Comparison of ENCODE assay signal across 10 mouse cellular contexts in the genomic region with DNA sequence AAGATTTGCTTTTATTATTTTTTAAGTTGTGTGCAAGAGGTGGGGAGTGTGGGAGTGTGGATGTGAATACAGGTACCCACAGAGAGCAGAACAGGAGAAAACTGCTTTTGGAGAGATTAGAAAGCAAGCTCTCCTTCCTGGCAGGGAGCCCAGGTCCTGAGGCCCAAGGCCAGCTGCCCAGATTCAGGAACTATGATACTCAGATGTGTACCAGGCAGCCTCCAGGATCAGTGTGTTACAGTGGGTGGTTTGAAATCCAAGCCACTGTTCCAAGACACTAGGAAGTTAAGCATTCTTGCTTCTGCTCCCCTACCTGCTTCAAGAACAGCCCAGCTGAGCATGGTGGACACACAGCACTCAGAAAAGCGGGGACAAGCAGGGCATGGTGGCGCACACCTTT. TPM values are rescaled to one million over a fixed set of nuclear protein-coding genes. Genes with fewer than 3 reads are reported as not detected.
DNase-seq lines count a peak whose midpoint lies in the region; ATAC-seq and TF ChIP-seq lines count a peak whose summit lies in the region.
"Had no signal": no experiment of that assay in that cellular context is flagged by ENCODE, and none has a peak within 500 bp of the region (broad histone marks: within the 10 kb centered on the region; RNA-seq: fewer than 3 reads in every experiment).

No protein-coding gene starts in this region.

- no peak overlapping the region for H3K27ac ChIP-seq in heart, embryonic 11.5 days (ENCODE audit: low read depth, low read length)
- H3K27ac ChIP-seq: lung, embryonic 15.5 days; neural tube, embryonic 13.5 days had no signal

- intact Hi-C loops in left cerebral cortex, postnatal 4 days (cut with DNase I), result no loop called here
- intact Hi-C loops in left cerebral cortex, postnatal 10 days (cut with DNase I), result no loop called here

- no peak overlapping the region for H3K9ac ChIP-seq in heart, embryonic 11.5 days (ENCODE audit: low read depth, low read length)
- H3K9ac ChIP-seq: lung, embryonic 15.5 days; neural tube, embryonic 13.5 days had no signal

- H3K36me3 ChIP-seq in heart, embryonic 11.5 days (ENCODE audit: control insufficient read depth, insufficient read depth, low read length), result peaks cover 7% of the 10 kb centered on the region

- no peak for TF ChIP-seq CTCF in brain, embryonic 14.5 days (IDR thresholded peaks at IDR 0.05; ENCODE audit: borderline replicate concordance, extremely low read depth, insufficient read depth, insufficient read length)

- H3K4me3 ChIP-seq in heart, embryonic 11.5 days (ENCODE audit: low read depth, low read length), result no peak overlapping the region
- H3K4me3 ChIP-seq: lung, embryonic 15.5 days; neural tube, embryonic 13.5 days had no signal

- peaks cover 6% of the 10 kb centered on the region for H3K4me1 ChIP-seq in heart, embryonic 11.5 days (ENCODE audit: control insufficient read depth, insufficient read depth, low read length)
- H3K4me1 ChIP-seq: neural tube, embryonic 13.5 days had no signal

- H3K4me2 ChIP-seq in heart, embryonic 11.5 days, result no peak overlapping the region
- H3K4me2 ChIP-seq: lung, embryonic 15.5 days; neural tube, embryonic 13.5 days had no signal

- ATAC-seq in heart, embryonic 11.5 days (replicated peaks; ENCODE audit: insufficient number of reproducible peaks, low FRiP score, low TSS enrichment), result no peak

- no peaks in the 10 kb centered on the region for H3K9me3 ChIP-seq in heart, embryonic 11.5 days (replicated peaks; ENCODE audit: control insufficient read depth, low read length)
- H3K9me3 ChIP-seq: lung, embryonic 15.5 days; neural tube, embryonic 13.5 days had no signal

- no peaks in the 10 kb centered on the region for H3K27me3 ChIP-seq in heart, embryonic 11.5 days (ENCODE audit: control insufficient read depth, insufficient read depth, low read length)
- H3K27me3 ChIP-seq: lung, embryonic 15.5 days; neural tube, embryonic 13.5 days had no signal

- 90% methylated on average over 2 of the region's 2 CpGs for WGBS in heart, embryonic 11.5 days (ENCODE audit: insufficient replicate concordance)

- TF ChIP-seq POLR2A in brain, embryonic 14.5 days (IDR thresholded peaks at IDR 0.05; ENCODE audit: borderline replicate concordance, extremely low read depth, insufficient read depth, insufficient read length, poor library complexity, severe bottlenecking), result no peak

- DNase-seq in left cerebral cortex, postnatal 4 days, result peak; percentile 59
- DNase-seq in left cerebral cortex, postnatal 10 days (ENCODE audit: extremely low spot score in 1 of 2, low spot score in 2 of 2), result no peak
- DNase-seq in NIH3T3 (ENCODE audit: low read depth), result peak; percentile 47
- peak; percentile 32 for DNase-seq in brain, embryonic 14.5 days (ENCODE audit: low read depth)
- peak; percentile 59 to 62 for DNase-seq in kidney, postnatal 25 days
- DNase-seq in layer of hippocampus, postnatal 36 days, result no peak
- DNase-seq in spleen, postnatal 10 days (ENCODE audit: low spot score in 2 of 2), result no peak

RNA-seq across cellular contexts. Expression of a gene that starts 35.3 kb away (rescaled TPM):
- 100 to 1,000 TPM; 100 to 113 TPM for total RNA-seq in left cerebral cortex, postnatal 4 days (2021)
- total RNA-seq in left cerebral cortex, postnatal 10 days (2021), result 10 to 100 TPM; 79.8 to 83.9 TPM
- polyA plus RNA-seq in brain, embryonic 14.5 days (2012; rRNA removed), result 104 and 118 TPM in 2 replicates
- 10 to 100 TPM; 82.0 to 89.2 TPM for total RNA-seq in layer of hippocampus, postnatal 36 days (2021)
- 57.9 and 63.6 TPM in 2 replicates for polyA plus RNA-seq in heart, embryonic 11.5 days (2014; fragmentation: Nextera tagmentation; extraction: Ambion mirVana)

Comparison
In these comparisons a context has a peak if more than half of its experiments do, and no peak if none do; other contexts are left out.
1. DNase-seq: peak in left cerebral cortex, postnatal 4 days (single experiment), NIH3T3 (single experiment), brain, embryonic 14.5 days (single experiment) and kidney, postnatal 25 days (2 of 2); none in left cerebral cortex, postnatal 10 days (0 of 2), layer of hippocampus, postnatal 36 days (0 of 2) and spleen, postnatal 10 days (0 of 2).